Mouse (Mus musculus) C2C12 (cell line): ENCODE data around the gene Cdk7. TPM values are rescaled to one million over a fixed set of nuclear protein-coding genes. Genes with fewer than 3 reads are reported as not detected.

Source experiments
- H3K27me3 ChIP-seq: one replicate; pipeline ENCODE4 v1.6.1; 2011; ENCODE audit not compliant: control insufficient read depth, insufficient read depth, insufficient read length
- H3K36me3 ChIP-seq: one replicate; pipeline ENCODE4 v1.6.1; 2011; ENCODE audit not compliant: control insufficient read depth, insufficient read depth
- H3K4me3 ChIP-seq: one replicate; pipeline ENCODE4 v1.5.1; 2011; ENCODE audit warnings: mild to moderate bottlenecking, control low read depth; ENCODE audit not compliant: poor library complexity, insufficient read depth, severe bottlenecking
- H3K79me2 ChIP-seq: one replicate; pipeline ENCODE4 v1.6.1; 2011; ENCODE audit not compliant: control insufficient read depth, insufficient read depth
- H3K79me3 ChIP-seq: one replicate; pipeline ENCODE4 v1.6.1; 2011; ENCODE audit warnings: low read depth, control low read depth
- H3ac ChIP-seq: one replicate; pipeline ENCODE3; 2011; ENCODE audit warnings: low read depth; ENCODE audit not compliant: control insufficient read depth, insufficient read length
- CEBPB ChIP-seq: IDR thresholded peaks from one replicate; pipeline ENCODE4 v1.6.1; 2011; ENCODE audit warnings: low read depth, mild to moderate bottlenecking, control low read depth, moderate library complexity
- CTCF ChIP-seq: IDR thresholded peaks from one replicate; pipeline ENCODE4 v1.5.1; 2011; ENCODE audit not compliant: control insufficient read depth, insufficient read depth, insufficient read length
- FOSL1 ChIP-seq: IDR thresholded peaks from one replicate; pipeline ENCODE4 v1.8.0; 2011; ENCODE audit warnings: mild to moderate bottlenecking, low read length; ENCODE audit not compliant: poor library complexity, insufficient read depth, severe bottlenecking
- MAX ChIP-seq: IDR thresholded peaks from one replicate; pipeline ENCODE4 v1.6.1; 2011; ENCODE audit warnings: mild to moderate bottlenecking, control low read depth
- MYOD1 ChIP-seq: IDR thresholded peaks from one replicate; pipeline ENCODE4 v1.6.1; 2011; ENCODE audit warnings: low read depth; ENCODE audit not compliant: control insufficient read depth, insufficient read length
- MYOG ChIP-seq: IDR thresholded peaks from one replicate; pipeline ENCODE4 v1.6.1; 2011; ENCODE audit not compliant: control insufficient read depth, insufficient read length; ENCODE audit errors: extremely low read depth
- USF1 ChIP-seq: IDR thresholded peaks from one replicate; pipeline ENCODE4 v1.6.1; 2011; ENCODE audit warnings: low read depth, mild to moderate bottlenecking, control low read depth, moderate library complexity
- polyA plus RNA-seq: library from polyadenylated mRNA; unstranded; fragments of >200 nt; fragmentation: generic; extraction: Trizol; gene quantifications from one replicate; pipeline ENCODE4 v1.2.1, GENCODE M21; 2012; ENCODE audit warnings: missing spikeins

Cdk7 gene
- polyA plus RNA-seq, 1 experiment = 27.8 TPM

- no peaks in the 10 kb centered on the region for H3K79me3 ChIP-seq
- H3K36me3 ChIP-seq = no peaks in the 10 kb centered on the region
- H3K4me3 ChIP-seq = no peak overlapping the region
- no peaks in the 10 kb centered on the region for H3K79me2 ChIP-seq
- TF ChIP-seq MYOG (no peak), CTCF (no peak), CEBPB (no peak)
- no peaks in the 10 kb centered on the region for H3K27me3 ChIP-seq
- H3ac ChIP-seq = no peak overlapping the region
These were observed 46.4 kb downstream of the Cdk7 start for GRCm38 (mm10) chr13:100684355-100684754.

GRCm38 (mm10) chr13:100682837-100683236 lies 47.9 kb downstream of the Cdk7 start:
- H3K4me3 ChIP-seq = no peak overlapping the region
- H3K79me3 ChIP-seq = no peaks in the 10 kb centered on the region
- no peaks in the 10 kb centered on the region for H3K79me2 ChIP-seq
- H3K27me3 ChIP-seq = no peaks in the 10 kb centered on the region
- H3K36me3 ChIP-seq = no peaks in the 10 kb centered on the region
- H3ac ChIP-seq = no peak overlapping the region
- TF ChIP-seq CEBPB (no peak), MYOD1 (no peak), USF1 (no peak), FOSL1 (no peak), MAX (no peak), CTCF (no peak), MYOG (no peak)

- H3ac ChIP-seq = no peak overlapping the region
- no peaks in the 10 kb centered on the region for H3K27me3 ChIP-seq
- no peaks in the 10 kb centered on the region for H3K79me2 ChIP-seq
- H3K36me3 ChIP-seq = no peaks in the 10 kb centered on the region
- TF ChIP-seq FOSL1 = no peak
- TF ChIP-seq MAX = no peak
- H3K4me3 ChIP-seq = no peak overlapping the region
- no peaks in the 10 kb centered on the region for H3K79me3 ChIP-seq
These were observed 49.1 kb downstream of the Cdk7 start for GRCm38 (mm10) chr13:100681615-100682014.

- no peak overlapping the region for H3K4me3 ChIP-seq
- no peak for TF ChIP-seq FOSL1
- TF ChIP-seq MYOG = no peak
- TF ChIP-seq CEBPB = no peak
- no peak for TF ChIP-seq USF1
- no peak for TF ChIP-seq MAX
- no peak for TF ChIP-seq MYOD1
- no peak for TF ChIP-seq CTCF
- H3K36me3 ChIP-seq = no peaks in the 10 kb centered on the region
- no peaks in the 10 kb centered on the region for H3K79me3 ChIP-seq
- H3K79me2 ChIP-seq = no peaks in the 10 kb centered on the region
- H3K27me3 ChIP-seq = no peaks in the 10 kb centered on the region
- no peak overlapping the region for H3ac ChIP-seq
These were observed 54.7 kb downstream of the Cdk7 start for GRCm38 (mm10) chr13:100675936-100676635.

- Histone ChIP-seq H3K27me3 (no peaks in the 10 kb centered on the region), H3ac (no peak overlapping the region), H3K4me3 (no peak overlapping the region), H3K79me2 (no peaks in the 10 kb centered on the region), H3K36me3 (peaks cover 19% of the 10 kb centered on the region), H3K79me3 (no peaks in the 10 kb centered on the region)
- no peak for TF ChIP-seq CEBPB
- no peak for TF ChIP-seq MYOG
- TF ChIP-seq USF1 = no peak
- TF ChIP-seq CTCF = no peak
- no peak for TF ChIP-seq MAX
- TF ChIP-seq MYOD1 = no peak
- no peak for TF ChIP-seq FOSL1
These were observed 60.5 kb downstream of the Cdk7 start for GRCm38 (mm10) chr13:100670181-100670741.

GRCm38 (mm10) chr13:100669291-100670022 lies 61.3 kb downstream of the Cdk7 start, which contains the start of gene Ccdc125:
Gene Ccdc125 (plus strand): TSS chr13:100669717.
- no peak for TF ChIP-seq MYOG
- no peak for TF ChIP-seq MAX
- no peak for TF ChIP-seq MYOD1
- TF ChIP-seq CEBPB = no peak
- no peak for TF ChIP-seq FOSL1
- TF ChIP-seq CTCF = no peak
- TF ChIP-seq USF1 = no peak
- Histone ChIP-seq H3K36me3 (peaks cover 19% of the 10 kb centered on the region), H3K79me2 (no peaks in the 10 kb centered on the region), H3ac (no peak within 1 kb of the TSS), H3K79me3 (no peaks in the 10 kb centered on the region), H3K4me3 (no peak within 1 kb of the TSS), H3K27me3 (no peaks in the 10 kb centered on the region)
